Mouse (Mus musculus) heart, embryonic 15.5 days (tissue): ENCODE data around the gene Xrcc4. TPM values are rescaled to one million over a fixed set of nuclear protein-coding genes. Genes with fewer than 3 reads are reported as not detected.
A peak's percentile ranks its signal among the peaks of the same experiment; 100 is the strongest.
"Not testable (repeated sequence)": the region's sequence is repeated elsewhere in the genome, so short reads cannot be mapped to it uniquely, and the experiment has no call there.

Experiments used
- ATAC-seq: fragments of 200-750 bp; cut with Nextera tagmentation; replicated peaks from 2 replicates; pipeline ENCODE4 v1.8.0; 2017; ENCODE audit warnings: low read depth, moderate TSS enrichment; ENCODE audit not compliant: insufficient number of reproducible peaks, insufficient read depth, low FRiP score
- H3K27ac ChIP-seq: fragments of 300-500 bp; sonication (generic); 2 replicates; pipeline ENCODE4 v1.5.1; 2015; ENCODE audit warnings: mild to moderate bottlenecking, inconsistent platforms
- H3K27me3 ChIP-seq: fragments of 300-500 bp; sonication (generic); 2 replicates; pipeline ENCODE4 v1.6.1; 2015; ENCODE audit warnings: inconsistent platforms
- H3K36me3 ChIP-seq: fragments of 300-500 bp; sonication (generic); 2 replicates; pipeline ENCODE4 v1.6.1; 2015; ENCODE audit warnings: mild to moderate bottlenecking, inconsistent platforms
- H3K4me1 ChIP-seq: fragments of 300-500 bp; sonication (generic); replicated peaks from 2 replicates; pipeline ENCODE4 v1.6.1; 2015; ENCODE audit warnings: inconsistent platforms
- H3K4me2 ChIP-seq: fragments of 300-500 bp; sonication (generic); 2 replicates; pipeline ENCODE4 v1.6.1; 2015; ENCODE audit warnings: inconsistent platforms, mild to moderate bottlenecking, moderate library complexity
- H3K4me3 ChIP-seq: fragments of 300-500 bp; sonication (generic); 2 replicates; pipeline ENCODE4 v1.5.1; 2015; ENCODE audit warnings: mild to moderate bottlenecking, inconsistent platforms
- H3K9ac ChIP-seq: fragments of 300-500 bp; sonication (generic); 2 replicates; pipeline ENCODE4 v1.6.1; 2015; ENCODE audit warnings: mild to moderate bottlenecking, inconsistent platforms
- H3K9me3 ChIP-seq: fragments of 300-500 bp; sonication (generic); replicated peaks from 2 replicates; pipeline ENCODE4 v1.6.1; 2016; ENCODE audit warnings: inconsistent platforms
- WGBS: fragments of 180-500 bp; shearing (Covaris S2); methylation state at CpG from one replicate; pipeline ENCODE4 v1.1.7; 2015; ENCODE audit warnings: mixed read lengths; 5-methylcytosine and 5-hydroxymethylcytosine counted together
- polyA plus RNA-seq: library from polyadenylated mRNA; unstranded; fragments of >200 nt; fragmentation: Nextera tagmentation; extraction: Ambion mirVana; gene quantifications from 2 replicates; pipeline ENCODE4 v1.2.1, GENCODE M21; 2015

Gene Xrcc4
- polyA plus RNA-seq, 1 experiment from 2014 or later: 19.4 TPM

- no peak for ATAC-seq
- peaks cover 6% of the 10 kb centered on the region; the same call in 1 of the 2 replicates for H3K4me1 ChIP-seq
- no peaks in the 10 kb centered on the region for H3K9me3 ChIP-seq
- H3K4me2 ChIP-seq: no peak overlapping the region
- H3K36me3 ChIP-seq: no peaks in the 10 kb centered on the region
- H3K27me3 ChIP-seq: no peaks in the 10 kb centered on the region
- no peak overlapping the region for H3K27ac ChIP-seq
- no peak overlapping the region for H3K4me3 ChIP-seq
- 87% methylated on average over 3 of the region's 3 CpGs for WGBS
- no peak overlapping the region for H3K9ac ChIP-seq
Observed at GRCm38 (mm10) chr13:89762339-89762738, 327.1 kb downstream of the Xrcc4 start.

GRCm38 (mm10) chr13:89756347-89756746 is 333.1 kb downstream of the Xrcc4 start:
- Histone ChIP-seq H3K27me3 (no peaks in the 10 kb centered on the region), H3K4me1 (peaks cover 6% of the 10 kb centered on the region; the same call in 1 of the 2 replicates), H3K9me3 (no peaks in the 10 kb centered on the region), H3K36me3 (no peaks in the 10 kb centered on the region), H3K4me3 (no peak overlapping the region), H3K9ac (no peak overlapping the region), H3K27ac (no peak overlapping the region), H3K4me2 (no peak overlapping the region)
- ATAC-seq: no peak

DNA sequence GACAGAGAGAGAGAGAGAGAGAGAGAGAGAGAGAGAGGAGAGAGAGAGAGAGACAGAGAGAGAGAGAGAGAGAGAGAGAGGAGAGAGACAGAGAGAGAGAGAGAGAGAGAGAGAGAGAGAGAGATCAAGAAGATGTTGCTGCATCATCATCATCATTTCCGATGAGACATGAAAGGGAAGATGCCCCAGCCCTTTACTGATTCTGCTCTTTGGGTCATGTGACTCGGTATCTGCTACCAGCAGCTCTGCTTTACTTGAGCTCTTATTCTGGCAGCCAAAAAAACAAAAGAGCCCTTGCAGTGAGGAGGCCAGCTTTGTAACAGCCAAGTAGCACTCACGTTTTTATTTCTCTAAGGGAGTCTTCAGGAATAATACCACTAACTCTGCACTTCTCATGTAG is 338.8 kb downstream of the Xrcc4 start:
- not testable (repeated sequence) for H3K4me2 ChIP-seq, H3K9ac ChIP-seq, H3K9me3 ChIP-seq, ATAC-seq, H3K27me3 ChIP-seq, H3K27ac ChIP-seq, H3K36me3 ChIP-seq, H3K4me3 ChIP-seq
- peaks cover 17% of the 10 kb centered on the region for H3K4me1 ChIP-seq
- 19% methylated on average over 3 of the region's 3 CpGs for WGBS

- H3K27me3 ChIP-seq: no peaks in the 10 kb centered on the region
- H3K36me3 ChIP-seq: no peaks in the 10 kb centered on the region
- no peak overlapping the region for H3K9ac ChIP-seq
- WGBS: 33% methylated on average over 8 of the region's 8 CpGs
- peak overlapping the region; percentile 96 for H3K27ac ChIP-seq
- peaks cover 29% of the 10 kb centered on the region for H3K4me1 ChIP-seq
- H3K4me2 ChIP-seq: peak overlapping the region; percentile 93
- peak overlapping the region; percentile 81 for H3K4me3 ChIP-seq
- no peaks in the 10 kb centered on the region for H3K9me3 ChIP-seq
- ATAC-seq: no peak
Observed at GRCm38 (mm10) chr13:89743201-89743600, 346.2 kb downstream of the Xrcc4 start.

GRCm38 (mm10) chr13:89742686-89743200 is 346.7 kb downstream of the Xrcc4 start:
- H3K4me2 ChIP-seq: peak overlapping the region; percentile 93
- ATAC-seq: no peak; the same call in 1 of the 2 replicates
- H3K4me3 ChIP-seq: peak overlapping the region; percentile 81
- WGBS: 5% methylated on average over 15 of the region's 15 CpGs
- H3K4me1 ChIP-seq: peaks cover 30% of the 10 kb centered on the region
- H3K27ac ChIP-seq: peak overlapping the region; percentile 96
- peak overlapping the region; percentile 74 for H3K9ac ChIP-seq
- H3K27me3 ChIP-seq: no peaks in the 10 kb centered on the region
- no peaks in the 10 kb centered on the region for H3K9me3 ChIP-seq
- H3K36me3 ChIP-seq: no peaks in the 10 kb centered on the region

DNA sequence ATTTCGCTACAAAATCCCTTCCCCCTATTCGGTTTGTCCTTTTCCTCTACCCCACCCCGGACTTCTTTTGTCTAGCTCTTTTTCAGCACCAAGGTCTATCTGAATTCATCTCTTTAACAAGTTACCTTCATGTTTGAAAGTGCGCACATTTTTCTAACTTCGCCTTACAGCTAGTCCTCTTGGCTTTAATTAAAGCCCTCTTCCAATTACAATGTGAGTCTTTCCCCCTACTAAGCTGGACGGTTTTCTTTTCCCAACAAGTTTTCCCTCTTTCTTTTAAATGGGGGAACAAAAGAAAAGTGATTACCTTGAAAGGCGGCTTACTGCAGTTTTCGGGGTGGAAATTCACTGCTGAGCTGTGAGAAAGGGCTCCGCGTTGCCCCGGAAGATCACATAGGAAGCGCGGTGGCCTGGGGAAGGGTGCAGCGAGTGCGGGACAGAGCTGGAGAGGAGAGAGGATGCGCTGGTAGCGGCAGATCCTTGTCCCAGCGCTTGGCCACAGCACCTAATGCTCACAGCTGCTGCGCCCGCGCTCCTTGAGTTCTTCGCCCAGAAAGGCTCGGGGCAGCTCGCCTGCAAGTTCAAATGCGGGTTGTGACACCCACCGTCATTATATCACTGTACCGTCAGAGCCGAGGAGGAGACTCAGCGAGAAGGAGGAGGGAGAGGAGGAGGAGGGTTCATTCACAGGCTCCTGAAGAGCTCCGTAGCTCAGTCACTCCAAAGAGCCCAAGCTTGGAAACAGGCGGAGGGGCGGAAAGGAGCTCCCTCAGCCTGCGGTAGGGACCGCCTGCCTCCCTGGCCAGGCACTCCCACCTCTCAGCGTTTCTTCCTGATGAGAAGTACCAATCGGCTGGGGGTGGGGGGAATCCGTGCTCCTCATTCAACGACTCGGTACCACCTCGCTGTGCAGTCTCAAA is 347.4 kb downstream of the Xrcc4 start, which contains the start of gene Vcan:
Gene Vcan, minus strand, starts transcription at position 744 of the 920 bp plus-strand sequence.
- H3K4me3 ChIP-seq: peak within 1 kb of the TSS; percentile 81
- H3K9ac ChIP-seq: peak within 1 kb of the TSS; percentile 74
- peaks cover 26% of the 10 kb centered on the region for H3K4me1 ChIP-seq
- H3K9me3 ChIP-seq: no peaks in the 10 kb centered on the region
- peak; percentile 54 for ATAC-seq
- H3K27ac ChIP-seq: peak within 1 kb of the TSS; percentile 96
- no peaks in the 10 kb centered on the region for H3K36me3 ChIP-seq
- WGBS: under 1% methylated on average over 40 of the region's 40 CpGs
- peak within 1 kb of the TSS; percentile 93 for H3K4me2 ChIP-seq
- no peaks in the 10 kb centered on the region for H3K27me3 ChIP-seq

GRCm38 (mm10) chr13:89741116-89741551 is 348.3 kb downstream of the Xrcc4 start:
- Histone ChIP-seq H3K27me3 (no peaks in the 10 kb centered on the region), H3K27ac (peak overlapping the region; percentile 96), H3K4me3 (peak overlapping the region; percentile 81), H3K9me3 (no peaks in the 10 kb centered on the region), H3K9ac (peak overlapping the region; percentile 74), H3K4me2 (peak overlapping the region; percentile 93), H3K36me3 (no peaks in the 10 kb centered on the region), H3K4me1 (peaks cover 24% of the 10 kb centered on the region)
- under 1% methylated on average over 14 of the region's 14 CpGs for WGBS
- ATAC-seq: peak; percentile 50; the same call in 1 of the 2 replicates

DNA sequence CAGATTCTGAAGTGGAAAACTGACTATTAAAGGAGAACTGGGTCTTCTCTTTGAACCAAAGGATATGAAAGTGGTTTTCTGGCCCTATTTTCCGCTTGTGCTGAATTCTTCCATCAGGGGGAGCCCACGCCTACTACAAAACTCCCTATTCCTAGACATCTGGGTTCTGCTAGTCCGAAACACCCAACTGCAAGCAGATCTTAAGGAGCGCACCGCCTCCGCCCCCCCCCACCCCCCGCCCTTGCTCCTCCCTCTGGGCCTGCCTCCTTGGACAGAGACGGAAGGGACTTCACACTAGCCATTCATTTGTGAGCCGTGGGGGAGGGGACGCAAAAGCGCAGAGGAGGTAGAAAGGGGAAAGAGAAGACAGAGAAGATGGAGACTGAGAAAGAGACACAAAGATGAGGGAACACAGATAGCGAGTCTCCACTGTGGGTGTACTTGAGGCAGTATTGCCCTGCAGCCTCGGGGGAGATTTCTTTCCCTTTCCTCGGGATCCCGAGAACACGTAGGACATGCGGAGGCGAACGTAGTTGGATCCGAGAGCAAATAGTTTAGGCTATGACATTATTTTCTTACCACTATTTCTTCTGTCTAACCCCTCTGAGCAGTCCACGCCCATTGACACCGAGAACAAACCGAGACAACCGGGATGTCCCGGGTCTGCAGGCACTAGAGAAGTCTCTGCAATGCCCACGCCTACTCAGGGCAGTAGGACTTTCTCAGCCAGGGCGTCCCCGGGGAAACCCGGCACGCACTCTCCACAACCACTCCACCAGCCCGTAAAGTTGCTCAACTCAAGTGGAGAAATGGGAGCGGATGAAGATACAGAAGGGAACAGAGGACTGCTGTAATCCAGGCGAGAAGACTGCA is 348.9 kb downstream of the Xrcc4 start:
- H3K27ac ChIP-seq: peak overlapping the region; percentile 96
- H3K9ac ChIP-seq: peak overlapping the region; percentile 74
- WGBS: under 1% methylated on average over 33 of the region's 33 CpGs
- H3K9me3 ChIP-seq: no peaks in the 10 kb centered on the region
- H3K4me2 ChIP-seq: peak overlapping the region; percentile 93
- ATAC-seq: peak; percentile 83
- H3K4me3 ChIP-seq: peak overlapping the region; percentile 81
- H3K36me3 ChIP-seq: no peaks in the 10 kb centered on the region
- no peaks in the 10 kb centered on the region for H3K27me3 ChIP-seq
- peaks cover 26% of the 10 kb centered on the region for H3K4me1 ChIP-seq

GRCm38 (mm10) chr13:89739696-89740242 is 349.6 kb downstream of the Xrcc4 start:
- ATAC-seq: no peak
- H3K27ac ChIP-seq: peak overlapping the region; percentile 96
- H3K4me3 ChIP-seq: peak overlapping the region; percentile 81
- no peaks in the 10 kb centered on the region for H3K9me3 ChIP-seq
- H3K27me3 ChIP-seq: no peaks in the 10 kb centered on the region
- no peaks in the 10 kb centered on the region for H3K36me3 ChIP-seq
- H3K9ac ChIP-seq: peak overlapping the region; percentile 74
- under 1% methylated on average over 24 of the region's 24 CpGs for WGBS
- peak overlapping the region; percentile 93 for H3K4me2 ChIP-seq
- H3K4me1 ChIP-seq: peaks cover 30% of the 10 kb centered on the region

DNA sequence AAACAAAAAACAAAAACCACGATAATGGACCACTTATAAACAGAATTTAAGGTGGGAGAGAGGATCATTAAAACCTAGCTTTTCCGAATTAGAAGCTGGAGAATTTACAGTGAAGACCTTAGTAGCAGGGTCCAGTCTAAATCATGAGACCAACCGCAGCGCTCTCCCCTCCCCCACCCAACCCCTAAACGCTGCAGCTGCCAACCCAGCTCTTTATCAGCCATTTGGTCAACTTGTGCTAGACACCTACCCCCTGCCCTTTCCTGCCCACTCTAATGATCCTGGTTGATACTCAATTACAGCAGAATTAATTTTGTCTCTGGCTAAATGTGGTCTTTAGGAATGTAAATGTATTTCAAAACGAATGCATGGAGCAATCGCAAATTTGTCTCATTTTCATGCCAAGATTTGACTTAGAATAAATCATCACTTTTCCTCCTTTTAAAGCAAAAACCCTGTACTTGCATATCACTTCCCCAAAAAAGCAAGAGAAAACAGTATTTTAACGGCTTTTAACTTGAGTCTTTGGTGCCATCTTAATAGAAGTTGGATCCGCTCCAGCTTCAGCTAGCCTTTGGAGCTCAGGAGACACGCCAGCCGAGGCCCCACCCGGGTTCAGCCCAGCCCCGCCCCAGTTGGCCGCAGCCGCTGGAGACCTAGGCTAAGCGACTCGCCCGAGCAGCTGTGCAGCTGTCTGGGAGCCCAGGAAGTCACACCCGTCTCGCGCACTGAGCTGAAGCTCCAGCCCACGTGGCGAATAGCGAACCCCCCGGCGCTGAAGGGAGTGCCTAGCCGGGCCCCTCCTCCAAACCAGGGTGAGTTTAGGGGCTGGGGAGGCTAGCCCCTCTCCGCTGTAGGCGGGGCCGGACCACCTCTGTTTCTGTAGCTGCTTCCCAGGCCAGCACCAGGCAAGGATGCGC is 350.4 kb downstream of the Xrcc4 start:
- peak overlapping the region; percentile 74 for H3K9ac ChIP-seq
- no peaks in the 10 kb centered on the region for H3K9me3 ChIP-seq
- whole genome bisulfite sequencing: 2% methylated on average over 31 of the region's 31 CpGs
- no peaks in the 10 kb centered on the region for H3K27me3 ChIP-seq
- no peaks in the 10 kb centered on the region for H3K36me3 ChIP-seq
- H3K4me3 ChIP-seq: peak overlapping the region; percentile 81
- peak overlapping the region; percentile 93 for H3K4me2 ChIP-seq
- peak overlapping the region; percentile 96 for H3K27ac ChIP-seq
- peaks cover 33% of the 10 kb centered on the region for H3K4me1 ChIP-seq
- peak; percentile 75 for ATAC-seq
